Mouse (Mus musculus) stomach, postnatal 0 days (tissue): ENCODE results near the gene Klhl40. TPM values are rescaled to one million over a fixed set of nuclear protein-coding genes. Genes with fewer than 3 reads are reported as not detected.

Experiments used
- ATAC-seq: fragments of 200-750 bp; cut with Nextera tagmentation; 2 replicates; pipeline ENCODE4 v1.8.0; 2017; ENCODE audit not compliant: low FRiP score, low TSS enrichment
- DNase-seq: peaks from one replicate; pipeline ENCODE4 v3.0.0-alpha.2; 2016; ENCODE audit warnings: low spot score
- H3K27ac ChIP-seq: fragments of 300-500 bp; sonication (generic); replicated peaks from 2 replicates; pipeline ENCODE4 v1.5.1; 2014; ENCODE audit warnings: mild to moderate bottlenecking, control low read depth
- H3K27me3 ChIP-seq: fragments of 300-500 bp; sonication (generic); 2 replicates; pipeline ENCODE4 v1.6.1; 2014; ENCODE audit warnings: low read length; ENCODE audit not compliant: control insufficient read depth, insufficient read depth
- H3K36me3 ChIP-seq: fragments of 300-500 bp; sonication (generic); 2 replicates; pipeline ENCODE4 v1.6.1; 2014; ENCODE audit warnings: low read length, mixed read lengths; ENCODE audit not compliant: control insufficient read depth, insufficient read depth
- H3K4me1 ChIP-seq: fragments of 300-500 bp; sonication (generic); replicated peaks from 2 replicates; pipeline ENCODE4 v1.6.1; 2014; ENCODE audit warnings: antibody characterized with exemption; ENCODE audit not compliant: control insufficient read depth, insufficient read depth
- H3K4me2 ChIP-seq: fragments of 300-500 bp; sonication (generic); replicated peaks from 2 replicates; pipeline ENCODE4 v1.6.1; 2014; ENCODE audit warnings: low read depth, mild to moderate bottlenecking, control low read depth, moderate library complexity
- H3K4me3 ChIP-seq: fragments of 300-500 bp; sonication (generic); 2 replicates; pipeline ENCODE4 v1.5.1; 2014; ENCODE audit warnings: low read depth, low read length, control low read depth
- H3K9ac ChIP-seq: fragments of 300-500 bp; sonication (generic); 2 replicates; pipeline ENCODE4 v1.6.1; 2014; ENCODE audit warnings: mild to moderate bottlenecking, low read length, control low read depth, mixed read lengths
- H3K9me3 ChIP-seq: fragments of 300-500 bp; sonication (generic); 2 replicates; pipeline ENCODE4 v1.6.1; 2016; ENCODE audit warnings: low read length; ENCODE audit not compliant: control insufficient read depth
- CTCF ChIP-seq: IDR thresholded peaks from 2 replicates; pipeline ENCODE4 v1.5.1; 2016; ENCODE audit warnings: antibody characterized with exemption, low read depth, mild to moderate bottlenecking, moderate library complexity
- EP300 ChIP-seq: optimal IDR thresholded peaks from 2 replicates; pipeline ENCODE3; 2016; ENCODE audit warnings: antibody characterized with exemption
- WGBS: fragments of 180-500 bp; shearing (Covaris S2); extraction: QIAGEN DNeasy Blood & Tissue Kit; methylation state at CpG from one replicate; pipeline ENCODE4 v1.1.7; 2014; 5-methylcytosine and 5-hydroxymethylcytosine counted together
- polyA plus RNA-seq: library from polyadenylated mRNA; unstranded; fragments of >200 nt; fragmentation: Nextera tagmentation; extraction: Ambion mirVana; gene quantifications from 2 replicates; pipeline ENCODE4 v1.2.1, GENCODE M21; 2015

The Klhl40 gene
- polyA plus RNA-seq: 0.42 and 0.46 TPM in 2 replicates

DNA sequence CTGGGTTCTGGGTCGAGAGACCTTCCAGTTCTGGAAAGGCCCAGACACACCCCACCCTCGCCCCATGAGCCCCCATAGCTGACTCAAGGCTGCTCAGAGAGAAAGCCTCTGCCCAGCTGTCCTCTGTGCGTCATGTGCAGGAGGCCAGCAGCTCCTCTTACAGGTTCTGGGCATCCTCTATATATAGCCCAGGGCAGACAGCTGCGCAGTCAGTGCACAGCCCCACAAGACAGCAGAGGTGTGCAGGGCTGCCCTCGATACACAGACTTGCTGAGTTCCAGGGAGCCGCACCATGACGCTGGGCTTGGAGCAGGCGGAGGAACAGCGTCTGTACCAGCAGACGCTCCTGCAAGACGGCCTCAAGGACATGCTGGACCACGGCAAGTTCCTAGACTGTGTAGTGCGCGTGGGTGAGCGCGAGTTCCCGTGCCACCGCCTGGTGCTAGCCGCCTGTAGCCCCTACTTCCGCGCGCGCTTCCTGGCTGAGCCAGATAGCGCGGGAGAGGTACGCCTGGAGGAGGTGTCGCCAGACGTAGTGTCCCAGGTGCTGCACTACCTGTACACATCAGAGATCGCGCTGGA is at the start of gene Klhl40:
Gene Klhl40 (plus strand): TSS at position 124 of the 582 bp plus-strand sequence.
- Histone ChIP-seq H3K27ac (no peak within 1 kb of the TSS), H3K9ac (no peak within 1 kb of the TSS; the same call in 1 of the 2 replicates), H3K36me3 (no peaks in the 10 kb centered on the region), H3K27me3 (peaks cover 10% of the 10 kb centered on the region; the same call in 1 of the 2 replicates), H3K4me3 (peak within 1 kb of the TSS; percentile 20), H3K4me1 (no peaks in the 10 kb centered on the region), H3K4me2 (peak within 1 kb of the TSS; percentile 55), H3K9me3 (no peaks in the 10 kb centered on the region)
- DNase-seq (no peak), ATAC-seq (peak; percentile 32; the same call in 1 of the 2 replicates)
- 19% methylated on average over 30 of the region's 30 CpGs for WGBS
- TF ChIP-seq CTCF (no peak), EP300 (no peak)

- Histone ChIP-seq H3K4me2 (no peak overlapping the region), H3K27me3 (no peaks in the 10 kb centered on the region), H3K27ac (no peak overlapping the region), H3K4me3 (no peak overlapping the region), H3K36me3 (peaks cover 17% of the 10 kb centered on the region), H3K4me1 (no peaks in the 10 kb centered on the region), H3K9ac (no peak overlapping the region), H3K9me3 (no peaks in the 10 kb centered on the region)
- TF ChIP-seq EP300 (no peak), CTCF (no peak)
- DNase-seq (no peak), ATAC-seq (no peak)
- WGBS: 85% methylated on average over 6 of the region's 6 CpGs
These were observed 36.9 kb upstream of the Klhl40 start for GRCm38 (mm10) chr9:121740490-121740889.

DNA sequence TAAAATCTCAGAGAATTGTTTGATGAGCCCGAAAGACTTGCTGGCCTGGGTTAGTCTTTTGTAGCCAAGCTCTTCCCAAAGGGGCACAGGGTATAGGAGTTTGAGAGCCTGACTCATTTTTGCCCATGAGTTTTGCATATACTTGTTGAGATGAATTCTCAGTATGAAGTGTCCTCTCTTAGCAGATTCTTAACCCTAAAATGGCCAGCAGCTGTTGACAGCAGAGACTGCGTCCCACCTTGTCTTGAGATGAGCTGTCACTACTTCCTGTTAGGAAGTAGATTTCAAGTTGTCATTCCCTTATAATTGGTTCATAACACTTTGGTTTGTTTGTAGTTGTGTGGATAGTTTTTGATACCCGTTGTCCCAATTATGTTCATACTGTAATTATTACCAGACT is 36.2 kb upstream of the Klhl40 start:
- Histone ChIP-seq H3K4me3 (no peak overlapping the region), H3K4me1 (no peaks in the 10 kb centered on the region), H3K27me3 (no peaks in the 10 kb centered on the region), H3K9me3 (no peaks in the 10 kb centered on the region), H3K4me2 (no peak overlapping the region), H3K27ac (no peak overlapping the region), H3K9ac (no peak overlapping the region), H3K36me3 (peaks cover 17% of the 10 kb centered on the region)
- no peak for TF ChIP-seq EP300
- no peak for TF ChIP-seq CTCF
- ATAC-seq: no peak
- WGBS: 89% methylated on average over 3 of the region's 3 CpGs
- DNase-seq: no peak

- ATAC-seq: no peak
These were observed 33.4 kb upstream of the Klhl40 start for GRCm38 (mm10) chr9:121744051-121744450.

DNA sequence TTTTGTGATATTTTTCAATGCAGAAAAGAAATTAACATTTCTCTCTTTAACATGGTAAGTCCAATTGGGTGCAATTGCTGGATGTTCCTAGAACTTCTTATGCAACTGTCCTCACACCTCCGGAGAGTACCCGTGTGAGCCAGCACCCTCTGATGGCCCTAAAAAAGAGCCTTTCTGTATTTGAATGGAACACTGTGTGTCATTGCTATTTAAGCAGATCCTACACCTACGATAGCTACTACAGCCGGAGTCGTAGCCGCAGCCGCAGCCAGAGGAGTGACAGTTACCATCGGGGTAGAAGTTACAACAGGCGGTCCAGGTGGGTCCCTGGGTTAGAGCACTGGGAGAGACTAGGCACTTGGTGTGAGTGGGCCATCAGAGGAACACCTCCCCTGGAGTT is 24.6 kb upstream of the Klhl40 start:
- no peak overlapping the region for H3K4me3 ChIP-seq
- H3K4me2 ChIP-seq: no peak overlapping the region
- TF ChIP-seq CTCF: no peak
- TF ChIP-seq EP300: no peak
- H3K9me3 ChIP-seq: no peaks in the 10 kb centered on the region
- DNase-seq (no peak), ATAC-seq (no peak)
- 91% methylated on average over 9 of the region's 9 CpGs for WGBS
- peaks cover 37% of the 10 kb centered on the region; the same call in 1 of the 2 replicates for H3K36me3 ChIP-seq
- H3K27me3 ChIP-seq: no peaks in the 10 kb centered on the region
- no peak overlapping the region for H3K9ac ChIP-seq
- H3K4me1 ChIP-seq: no peaks in the 10 kb centered on the region
- no peak overlapping the region for H3K27ac ChIP-seq

More at GRCm38 (mm10) chr9:121744051-121744450, 33.4 kb upstream of the Klhl40 start:
- TF ChIP-seq EP300 (no peak), CTCF (no peak)
- Histone ChIP-seq H3K9ac (no peak overlapping the region), H3K9me3 (no peaks in the 10 kb centered on the region), H3K27me3 (no peaks in the 10 kb centered on the region), H3K4me3 (no peak overlapping the region), H3K4me1 (no peaks in the 10 kb centered on the region), H3K36me3 (peaks cover 37% of the 10 kb centered on the region), H3K4me2 (no peak overlapping the region), H3K27ac (no peak overlapping the region)
- 88% methylated on average over 8 of the region's 8 CpGs for WGBS
- DNase-seq: no peak

DNA sequence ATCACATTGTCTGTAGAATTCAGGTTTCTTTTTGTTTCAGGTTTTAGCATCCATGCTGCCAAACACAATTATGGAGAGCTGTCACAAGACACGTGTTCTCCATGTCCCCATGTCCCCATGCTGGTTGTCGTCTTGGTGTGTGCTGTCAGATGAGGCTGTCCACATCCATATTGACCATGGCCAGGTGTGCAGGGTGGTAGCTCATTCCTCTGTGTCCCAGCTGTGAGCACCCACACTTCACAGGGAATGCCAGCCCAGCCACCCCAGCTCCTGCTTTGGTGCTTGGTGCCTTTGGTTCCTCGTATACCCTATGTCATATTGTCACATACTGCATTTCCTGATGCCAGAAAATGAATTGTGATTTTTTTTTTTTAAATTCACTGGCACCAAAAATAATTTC is 22.8 kb upstream of the Klhl40 start:
- Histone ChIP-seq H3K4me1 (0 out of 2 replicates have a peak, but pooled peaks cover 5% of the 10 kb centered on the region), H3K9me3 (no peaks in the 10 kb centered on the region), H3K4me2 (no peak overlapping the region), H3K27ac (no peak overlapping the region), H3K9ac (no peak overlapping the region), H3K27me3 (no peaks in the 10 kb centered on the region), H3K36me3 (peaks cover 31% of the 10 kb centered on the region; the same call in 1 of the 2 replicates), H3K4me3 (no peak overlapping the region)
- WGBS: 84% methylated on average over 3 of the region's 3 CpGs
- TF ChIP-seq EP300 (no peak), CTCF (no peak)
- DNase-seq (no peak), ATAC-seq (no peak)
